Mouse (Mus musculus): ENCODE measurements around the gene March8.

Gene March8

DNA sequence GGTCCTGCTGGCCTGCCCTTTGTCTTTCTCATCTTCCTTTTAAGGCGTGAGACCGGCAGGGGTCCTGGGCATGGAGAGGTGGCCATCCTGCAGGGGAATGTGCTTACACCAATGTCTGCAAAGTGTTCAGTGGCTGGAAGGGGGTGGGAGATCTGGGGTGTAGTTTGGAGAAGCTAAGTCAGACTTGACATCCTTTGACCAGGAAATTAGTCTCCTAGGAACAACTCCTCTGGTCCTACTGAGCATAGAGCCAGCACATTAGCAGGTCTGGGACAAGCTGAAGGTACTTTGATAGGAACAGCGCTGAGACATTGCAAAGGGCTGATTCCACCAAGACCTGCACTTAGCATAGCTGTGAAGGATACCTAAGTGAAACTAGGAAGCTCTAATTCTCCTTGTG lies 73.9 kb downstream of the March8 start:
- DNase-seq = no peak

DNA sequence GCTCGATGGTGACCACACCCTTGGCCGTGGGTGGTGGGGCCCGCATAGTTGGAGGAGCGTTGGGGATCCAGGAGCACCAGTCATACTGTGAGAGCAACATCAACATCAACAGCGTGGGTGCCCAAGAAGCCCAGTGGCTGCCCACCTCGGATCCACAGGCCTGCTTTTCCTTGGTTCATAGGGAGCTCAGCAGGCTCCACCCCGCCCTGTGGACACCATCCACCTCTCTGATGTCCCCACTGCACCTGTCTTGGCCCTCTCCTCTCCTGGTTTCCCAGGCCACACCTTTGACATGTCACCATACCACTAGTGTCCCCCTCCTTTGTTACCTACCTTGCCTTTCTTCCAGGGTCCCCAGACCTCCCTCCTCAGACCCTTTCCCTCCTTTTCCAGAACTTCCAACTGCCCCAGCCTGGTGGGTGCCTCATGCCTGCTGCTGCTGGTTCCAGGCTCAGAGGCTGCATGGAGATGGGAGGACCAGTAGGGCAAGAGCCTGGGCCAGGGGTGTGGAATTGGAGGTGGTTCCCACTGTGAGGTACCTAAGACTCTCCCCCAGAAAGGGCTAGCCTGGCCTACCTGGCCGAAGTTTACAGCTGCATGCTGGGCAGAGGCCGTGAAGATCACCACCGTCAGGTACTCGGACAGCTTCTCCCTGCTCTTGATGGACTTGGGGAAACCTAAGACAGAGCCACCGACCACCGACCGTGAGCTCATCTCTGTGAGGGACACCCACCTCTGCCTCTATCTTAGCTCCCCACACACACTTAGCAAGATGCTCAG lies 74.9 kb downstream of the March8 start:
- DNase-seq = no peak

DNA sequence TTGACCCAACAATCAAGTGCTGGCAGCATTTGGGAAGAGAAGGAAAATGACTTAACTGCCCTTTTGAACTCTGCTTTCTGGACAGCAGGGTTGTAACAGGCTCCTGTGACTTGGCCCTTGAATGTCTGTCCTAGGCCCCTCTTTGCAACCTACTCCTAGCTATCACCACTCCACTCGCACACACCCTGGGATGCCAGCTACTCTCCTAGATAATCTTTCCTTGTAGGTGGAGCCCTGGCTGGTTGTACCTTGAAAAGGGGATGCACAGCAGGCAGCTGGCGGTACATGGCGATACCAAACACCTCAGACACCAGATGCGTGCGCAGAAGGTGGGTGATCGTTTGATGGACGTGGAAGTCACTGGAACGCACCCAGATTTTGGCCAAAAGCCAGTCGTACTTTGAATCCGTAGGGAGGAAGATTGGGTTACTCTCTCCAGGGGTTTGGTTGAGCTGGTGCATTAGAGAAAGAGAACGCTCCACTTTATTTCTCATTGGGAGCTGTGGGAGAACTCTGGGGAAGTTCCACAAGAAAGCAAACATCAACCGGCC lies 77.4 kb downstream of the March8 start:
- DNase-seq = no peak

DNA sequence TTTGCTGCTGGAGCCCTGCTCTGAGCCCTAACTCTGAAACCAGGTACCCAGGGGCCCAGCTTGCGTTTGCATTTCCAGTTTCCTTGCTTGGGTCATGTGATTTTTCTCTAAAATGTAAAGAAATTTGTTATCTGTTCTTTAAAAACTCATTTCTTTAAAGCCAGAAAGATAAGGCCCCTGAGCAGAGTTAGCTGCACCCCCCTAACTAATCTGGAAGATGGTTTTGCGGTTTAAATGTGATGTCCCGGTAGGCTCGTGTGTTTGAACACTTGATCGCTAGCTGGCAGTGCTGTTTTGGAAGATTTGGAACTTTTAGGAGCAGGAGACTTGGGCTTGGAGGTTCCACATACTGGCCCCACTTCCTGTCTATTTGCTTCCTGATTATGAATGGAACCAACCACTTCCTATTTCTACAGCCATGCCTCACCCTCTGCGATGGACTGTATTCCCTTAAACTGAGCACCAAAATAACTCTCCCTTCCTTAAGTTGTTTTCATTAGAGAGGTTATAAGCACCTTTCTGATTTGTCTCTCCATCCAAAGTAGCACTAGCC lies 78.3 kb downstream of the March8 start:
- no peak for DNase-seq

DNA sequence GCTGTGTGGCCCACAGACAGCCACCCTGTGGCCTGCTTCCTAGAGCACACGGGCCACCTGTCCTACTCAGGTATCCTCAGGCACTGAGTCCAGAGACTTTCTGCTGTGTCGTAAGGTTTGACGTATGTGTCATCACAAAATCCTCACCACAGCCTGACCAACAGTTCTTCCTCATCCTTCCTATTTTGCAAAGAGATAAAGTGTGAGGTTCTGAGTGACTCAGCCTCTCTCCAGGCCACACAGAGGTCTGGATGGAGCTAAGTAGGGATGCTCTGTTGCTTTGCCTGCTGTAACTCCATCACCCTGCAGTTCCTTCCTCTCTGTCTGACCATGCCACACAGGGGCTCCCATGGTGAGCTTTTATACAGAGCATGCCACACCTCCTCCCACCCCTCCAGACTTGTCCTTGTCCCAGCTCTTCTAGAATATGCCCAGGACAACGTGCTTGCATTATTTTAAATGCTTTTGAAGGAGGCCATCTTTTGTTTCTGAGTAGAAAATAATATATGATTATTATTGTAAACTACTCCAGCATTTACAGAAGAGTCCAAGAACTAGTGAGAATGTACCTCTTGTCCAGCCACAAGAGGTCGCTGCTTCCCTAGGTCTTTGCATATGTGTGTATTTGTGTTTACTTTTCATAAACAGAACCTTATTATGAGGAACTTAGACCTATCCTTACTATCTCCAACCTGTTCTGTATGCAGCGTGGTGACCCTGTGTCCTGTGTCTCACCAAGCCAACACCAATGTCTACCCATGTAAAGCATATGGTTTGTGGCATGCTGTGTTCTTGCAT lies 79.9 kb downstream of the March8 start:
- no peak for DNase-seq

DNA sequence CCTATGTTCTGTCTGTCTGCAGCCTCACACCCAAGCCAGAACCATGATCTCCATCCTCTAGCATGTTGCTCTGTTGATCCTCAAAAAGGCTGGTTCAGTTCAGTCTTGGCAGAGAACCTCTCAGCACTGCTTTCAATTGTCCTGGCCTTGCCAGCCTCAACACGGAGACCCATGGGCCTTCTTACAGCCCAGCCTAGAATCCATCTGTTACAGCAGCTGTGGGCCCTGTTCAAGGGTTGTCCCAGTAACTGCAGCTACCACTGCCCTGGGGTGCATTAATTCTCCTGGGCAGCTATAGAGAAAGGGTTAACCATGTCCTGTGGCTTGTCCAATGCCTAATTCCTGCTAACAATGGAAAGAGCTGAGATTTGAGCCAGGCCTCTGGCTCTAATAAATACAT lies 80.7 kb downstream of the March8 start:
- no peak for DNase-seq

DNA sequence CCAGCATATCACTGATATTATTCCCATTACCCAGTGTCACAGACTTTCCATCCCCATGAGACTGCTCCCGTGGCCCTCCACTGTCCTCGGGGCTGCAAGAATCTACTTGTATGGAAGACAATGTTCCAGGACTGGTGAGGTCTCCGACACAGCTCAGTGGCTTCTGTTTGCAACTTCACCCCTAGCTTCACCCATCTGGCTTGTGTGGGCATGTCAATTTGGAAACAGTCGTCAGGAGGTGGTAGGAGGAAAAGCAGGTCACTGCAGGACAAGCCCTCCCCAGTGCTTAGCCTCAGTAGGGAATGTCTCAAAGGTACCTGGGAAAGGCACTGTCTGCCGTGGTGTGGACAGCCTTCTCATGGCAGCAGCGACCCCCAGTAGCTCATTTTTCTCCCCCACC lies 81.9 kb downstream of the March8 start:
- DNase-seq = no peak

DNA sequence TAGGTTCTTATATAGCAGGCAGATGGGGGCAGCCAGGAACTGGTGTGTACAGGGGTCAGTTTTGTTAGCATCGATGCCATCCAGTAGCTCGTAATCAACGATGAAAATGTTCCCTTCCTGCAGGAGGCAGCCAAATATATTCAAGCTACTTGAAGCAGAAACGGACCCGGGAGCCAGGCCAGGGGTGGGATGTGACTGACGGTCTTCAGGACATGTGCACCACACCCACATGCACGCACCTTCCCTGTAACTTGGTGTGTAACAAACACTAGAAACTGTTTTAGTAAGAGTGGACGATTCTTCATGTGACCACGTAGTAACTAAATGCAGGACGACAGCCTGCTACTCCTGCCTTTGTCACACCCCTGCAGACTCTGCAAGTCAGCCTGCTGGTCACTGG lies 82.4 kb downstream of the March8 start:
- DNase-seq = no peak

DNA sequence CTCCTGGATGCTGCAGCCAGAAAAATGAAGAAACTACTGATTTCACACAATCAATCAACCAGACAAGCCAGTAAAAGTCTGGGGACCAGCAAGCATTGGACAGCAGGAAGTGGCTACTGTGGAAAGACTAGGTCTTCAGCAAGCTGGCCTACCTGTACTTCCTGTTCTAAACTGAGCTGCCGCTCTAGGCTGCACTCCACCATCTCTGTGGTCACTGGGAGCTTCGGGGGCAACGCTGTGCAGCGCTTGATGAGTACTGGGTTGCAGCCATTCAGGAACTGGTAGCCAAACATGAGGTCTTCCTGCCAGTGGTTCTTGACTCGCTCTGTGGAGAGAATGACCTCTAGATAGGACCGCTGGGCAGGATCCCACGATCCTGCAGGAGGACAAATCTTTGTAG lies 85.2 kb downstream of the March8 start:
- no peak for DNase-seq

DNA sequence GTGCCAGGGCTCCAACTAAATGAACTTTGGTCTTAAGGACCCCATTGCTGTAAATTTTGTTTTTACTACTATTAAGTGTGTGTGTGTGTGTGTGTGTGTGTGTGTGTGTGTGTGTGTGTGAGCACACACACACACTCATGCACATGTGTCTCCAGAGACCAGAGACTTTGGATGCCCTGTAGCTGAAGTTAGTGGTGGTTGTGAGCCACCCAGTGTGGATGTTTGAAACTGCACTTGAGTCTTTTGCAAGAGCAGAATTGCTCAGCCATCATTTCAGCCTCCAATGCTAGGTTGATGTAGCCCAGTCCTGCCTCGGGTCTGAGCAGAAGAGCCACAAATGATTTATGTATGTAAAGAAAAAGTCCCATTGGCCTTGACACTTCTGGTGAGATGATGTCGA lies 85.8 kb downstream of the March8 start:
- DNase-seq = no peak

DNA sequence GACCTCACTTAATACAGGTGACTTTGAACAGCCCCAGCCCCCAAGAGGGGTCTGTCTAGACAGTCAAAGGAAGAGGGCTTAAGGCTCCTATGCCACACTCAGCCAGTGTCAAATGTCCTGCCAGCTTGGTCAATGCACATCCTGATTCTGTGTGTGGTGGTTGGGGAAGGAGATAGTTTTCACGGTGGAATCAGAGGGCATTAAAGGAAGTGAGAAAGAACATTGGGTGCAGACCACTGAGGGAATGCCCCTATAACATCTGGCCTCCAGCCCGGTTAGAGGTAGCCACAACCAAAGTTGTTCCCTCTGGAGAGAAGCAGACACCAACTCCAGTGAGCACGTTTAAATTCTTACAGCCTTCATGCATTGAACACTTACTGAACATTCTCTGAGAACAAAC lies 89.7 kb downstream of the March8 start:
- no peak for DNase-seq

DNA sequence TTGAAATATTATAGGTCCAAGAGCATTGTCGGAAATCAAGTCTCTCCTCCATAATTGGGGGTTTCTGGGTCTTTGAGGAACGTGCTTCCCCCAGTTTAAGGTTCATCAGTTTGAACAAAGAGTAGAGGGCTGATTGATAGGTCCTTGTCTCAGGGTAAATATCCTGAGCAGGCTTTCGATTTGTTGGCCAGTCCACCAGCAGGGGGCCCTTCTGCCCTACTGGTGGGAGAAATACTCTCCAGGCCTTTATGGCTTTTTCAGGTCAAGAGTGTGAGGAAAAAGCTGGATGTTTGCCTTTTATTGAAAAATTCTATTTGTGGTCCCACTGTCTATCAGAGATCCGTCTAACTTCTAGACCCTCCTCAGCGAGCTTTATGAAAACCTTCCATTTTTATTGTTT lies 90.5 kb downstream of the March8 start:
- DNase-seq = no peak

DNA sequence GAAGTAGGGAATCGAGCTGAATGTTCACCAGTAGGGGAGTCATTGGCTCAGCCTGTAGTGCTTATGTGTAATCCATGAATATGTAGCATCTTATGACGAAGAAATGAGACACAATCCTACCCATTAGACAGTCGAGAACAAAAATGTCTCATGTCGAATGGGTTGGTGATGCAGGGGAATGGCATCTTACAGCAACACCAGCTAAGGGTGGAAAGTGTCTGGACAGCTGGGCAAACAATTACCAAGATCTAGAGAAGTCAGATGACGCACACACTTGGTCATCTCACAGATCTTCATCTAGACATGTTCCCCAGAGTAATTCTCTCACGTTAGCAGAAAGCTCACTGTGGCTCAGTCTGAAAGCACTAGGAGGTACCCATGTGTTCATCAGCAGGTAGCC lies 101.0 kb downstream of the March8 start:
- no peak for DNase-seq

DNA sequence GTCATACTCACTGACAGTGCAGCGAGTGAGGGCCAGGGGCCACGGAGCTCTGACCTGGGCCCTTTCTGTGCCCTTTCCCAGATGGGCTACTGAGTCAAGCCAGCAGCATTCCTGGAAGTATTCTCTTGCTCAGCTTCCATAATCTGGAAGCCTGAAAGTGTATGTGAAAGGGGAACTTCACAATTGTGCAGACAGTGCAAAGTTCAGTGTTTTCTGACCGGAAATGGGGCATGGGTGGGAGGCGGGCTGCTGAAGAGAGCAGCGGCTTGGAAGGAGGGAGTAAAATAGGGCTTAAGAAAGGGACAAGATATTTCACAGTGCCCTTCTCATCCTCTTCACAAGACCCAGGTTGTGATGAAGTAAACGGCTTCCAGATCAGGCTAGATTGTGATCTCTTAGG lies 101.7 kb downstream of the March8 start:
- DNase-seq = no peak

DNA sequence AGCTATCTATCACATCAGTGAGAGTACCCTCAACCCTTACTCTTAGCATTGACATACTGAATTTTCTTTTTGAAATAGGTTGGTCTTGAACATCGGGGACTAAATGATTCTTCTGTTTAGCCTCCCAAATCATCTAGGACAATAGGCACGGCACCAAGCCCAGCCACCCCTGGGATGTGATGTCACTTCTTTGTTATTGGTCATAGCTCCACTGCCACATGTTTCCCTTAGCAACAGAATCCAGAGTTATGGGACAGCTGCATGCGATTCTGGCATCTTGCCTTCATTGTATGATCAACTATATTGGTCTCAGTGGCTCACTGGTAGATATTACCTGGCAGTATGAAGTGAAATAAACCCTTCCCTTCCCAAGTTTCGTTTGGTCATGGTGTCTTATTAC lies 102.6 kb downstream of the March8 start:
- DNase-seq = no peak

DNA sequence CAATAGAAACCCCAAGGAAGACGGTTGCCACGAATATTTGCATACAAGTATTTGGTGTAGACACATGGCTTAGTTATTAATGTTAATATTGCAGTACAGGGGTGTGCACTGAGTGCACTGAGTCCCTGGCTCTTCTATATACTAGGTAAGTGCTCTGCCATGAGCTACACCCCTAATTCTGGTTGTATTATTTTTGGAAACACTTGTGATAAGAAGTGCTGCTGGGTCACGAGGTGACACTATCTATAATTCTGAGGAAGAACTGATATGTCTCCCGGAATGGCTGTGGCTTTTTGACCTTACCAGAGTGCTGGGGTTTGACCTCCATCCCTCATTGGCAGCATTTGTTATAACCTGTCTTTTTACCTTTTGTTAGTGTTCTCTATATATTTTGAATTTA lies 103.0 kb downstream of the March8 start:
- DNase-seq = no peak

DNA sequence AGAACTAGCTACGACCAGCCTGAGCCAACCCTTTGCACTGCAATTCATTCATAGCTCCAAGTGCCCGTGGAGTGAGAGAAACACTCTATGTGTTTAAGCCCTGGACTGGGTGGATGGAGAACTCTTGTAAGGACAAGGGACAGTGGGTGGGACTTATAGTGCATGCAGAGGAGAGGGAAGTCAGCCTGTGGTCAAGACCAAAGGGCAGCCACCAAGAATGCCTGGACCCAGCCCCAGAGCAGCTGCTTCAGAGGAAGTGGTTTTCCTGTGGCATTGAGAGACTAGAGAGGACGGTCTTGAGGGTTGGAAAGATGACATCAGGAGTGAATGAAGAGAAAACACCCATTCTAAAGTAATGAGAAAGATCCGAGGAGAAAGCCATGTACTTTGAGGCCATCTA lies 118.0 kb downstream of the March8 start:
- DNase-seq = peak; percentile 51 to 57

DNA sequence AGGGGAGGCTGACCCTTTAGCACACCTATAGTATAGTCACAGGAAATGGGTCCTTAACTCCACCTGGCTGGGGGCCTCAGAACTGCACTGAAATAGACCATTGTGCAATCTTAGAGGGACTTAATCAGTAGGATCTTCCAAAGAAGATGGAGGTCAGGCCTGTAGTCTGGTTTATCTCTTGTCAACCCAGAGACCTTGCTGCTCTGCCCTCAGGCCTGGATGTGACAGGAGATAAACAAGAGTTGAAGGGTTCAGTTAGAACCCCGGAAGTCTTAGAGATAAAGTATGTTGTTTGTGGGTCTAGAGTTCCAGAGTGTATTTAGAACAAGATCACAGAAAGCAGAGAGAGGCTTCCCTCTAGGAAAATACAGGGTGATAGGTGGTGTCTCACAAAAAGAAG lies 118.7 kb downstream of the March8 start:
- no peak for DNase-seq

DNA sequence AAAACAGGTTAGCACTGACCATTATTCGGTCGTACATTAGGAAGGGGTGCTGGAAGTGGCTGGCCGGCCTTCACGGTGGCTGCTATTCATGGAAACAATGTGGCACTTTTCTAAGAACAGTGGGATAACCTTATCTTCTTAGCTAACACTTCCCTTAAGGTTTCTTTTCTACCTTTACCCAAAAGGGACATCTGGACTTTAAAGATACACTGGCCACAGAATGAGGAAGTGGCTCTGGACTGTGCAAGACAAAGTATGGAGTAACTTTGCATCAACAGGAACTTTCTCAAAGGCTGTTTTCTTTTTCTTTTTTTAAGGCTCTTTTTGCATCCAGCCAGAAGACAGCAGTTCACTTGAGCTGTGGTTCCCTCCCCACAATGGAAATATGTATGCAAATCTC lies 120.9 kb downstream of the March8 start:
- DNase-seq = no peak

Data from lung, adult 18-20 months (tissue).